In the genomic region with DNA sequence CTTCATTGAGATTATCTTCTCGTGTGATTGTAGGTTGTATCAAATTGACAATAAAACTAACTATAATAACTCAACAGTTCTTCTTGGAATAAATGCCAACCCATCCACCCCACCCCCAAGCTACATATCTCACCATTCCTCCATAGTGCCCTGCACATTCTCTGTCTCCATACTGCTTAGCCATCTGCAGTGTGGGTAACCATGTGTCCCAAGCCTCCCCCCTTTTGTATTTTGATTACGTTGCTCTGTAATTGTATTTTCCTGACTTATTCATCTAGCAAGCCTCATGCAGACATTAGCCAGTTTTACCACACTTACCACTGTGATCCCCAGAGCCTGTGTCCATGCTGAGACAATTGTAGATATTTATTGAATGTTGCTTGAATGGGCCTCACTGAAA, we compare ENCODE assay signal across 22 mouse cellular contexts.
"Had no signal": no experiment of that assay in that cellular context is flagged by ENCODE, and none has a peak within 500 bp of the region (broad histone marks: within the 10 kb centered on the region; RNA-seq: fewer than 3 reads in every experiment).

No protein-coding gene starts in this region.

- ATAC-seq: liver, postnatal 0 days; lung, postnatal 0 days; midbrain, embryonic 13.5 days; midbrain, embryonic 16.5 days had no signal

- H3K27ac ChIP-seq: limb, embryonic 12.5 days; liver, embryonic 14.5 days; midbrain, embryonic 13.5 days; neural tube, embryonic 13.5 days; stomach, embryonic 15.5 days had no signal

- H3K4me1 ChIP-seq: megakaryocyte, embryonic 14.5 days had no signal

- H3K27me3 ChIP-seq: limb, embryonic 12.5 days; limb, embryonic 15.5 days; megakaryocyte, embryonic 14.5 days; neural tube, embryonic 13.5 days; stomach, embryonic 15.5 days had no signal

- H3K9ac ChIP-seq: limb, embryonic 12.5 days; limb, embryonic 15.5 days; liver, embryonic 14.5 days; liver, postnatal 0 days; lung, embryonic 14.5 days; midbrain, embryonic 13.5 days; neural tube, embryonic 13.5 days; stomach, embryonic 15.5 days had no signal

- H3K4me3 ChIP-seq: limb, embryonic 12.5 days; limb, embryonic 15.5 days; megakaryocyte, embryonic 14.5 days; midbrain, embryonic 10.5 days; midbrain, embryonic 13.5 days; myocyte; neural tube, embryonic 13.5 days; stomach, embryonic 15.5 days had no signal

- H3K36me3 ChIP-seq: limb, embryonic 12.5 days; limb, embryonic 15.5 days; midbrain, embryonic 10.5 days; midbrain, embryonic 13.5 days; neural tube, embryonic 13.5 days; stomach, embryonic 15.5 days had no signal

- H3K9me3 ChIP-seq: limb, embryonic 12.5 days; limb, embryonic 15.5 days; megakaryocyte, embryonic 14.5 days; midbrain, embryonic 10.5 days; midbrain, embryonic 13.5 days; neural tube, embryonic 13.5 days; stomach, embryonic 15.5 days had no signal

- H3K4me2 ChIP-seq: limb, embryonic 12.5 days; limb, embryonic 15.5 days; liver, embryonic 11.5 days; lung, embryonic 14.5 days; midbrain, embryonic 13.5 days; neural tube, embryonic 13.5 days; stomach, embryonic 15.5 days had no signal

- DNase-seq: kidney, adult 9 months; kidney, postnatal 14 days; kidney, postnatal 4 days; left cerebral cortex, postnatal 4 days; liver, postnatal 0 days; lung, postnatal 36 days; right cerebral cortex, postnatal 25 days; spleen, adult 18-20 months; thymus, postnatal 25 days had no signal
